Mouse (Mus musculus): ENCODE measurements around the gene Dnah5.

GRCm38 (mm10) chr15:28404630-28405029 lies 201.1 kb downstream of the Dnah5 start:
- TF ChIP-seq CTCF (IDR thresholded peaks at IDR 0.05) (no peak), POLR2A (IDR thresholded peaks at IDR 0.05; ENCODE audit: insufficient read depth, low read depth, low read length) (no peak)
